ENCODE assay signal across 11 mouse cellular contexts in genomic region chr13:59144321-59144856, GRCm38 (mm10).
A peak's percentile ranks its signal among the peaks of the same experiment; 100 is the strongest.
DNase-seq lines count a peak whose midpoint lies in the region; ATAC-seq and TF ChIP-seq lines count a peak whose summit lies in the region.
"Had no signal": no experiment of that assay in that cellular context is flagged by ENCODE, and none has a peak within 500 bp of the region (broad histone marks: within the 10 kb centered on the region; RNA-seq: fewer than 3 reads in every experiment).

No protein-coding gene starts in this region.

- H3K27me3 ChIP-seq in forebrain, postnatal 0 days (ENCODE audit: insufficient read depth, low read length): no peaks in the 10 kb centered on the region
- H3K27me3 ChIP-seq: heart, embryonic 13.5 days; liver, embryonic 13.5 days had no signal

- no peak overlapping the region for H3K4me3 ChIP-seq in forebrain, postnatal 0 days (ENCODE audit: low read depth, low read length)
- H3K4me3 ChIP-seq: heart, embryonic 13.5 days; liver, embryonic 13.5 days had no signal

- peak overlapping the region; percentile 30 for H3K4me2 ChIP-seq in forebrain, postnatal 0 days (ENCODE audit: low read depth)
- H3K4me2 ChIP-seq: heart, embryonic 13.5 days; liver, embryonic 13.5 days had no signal

- peak overlapping the region; percentile 87 for H3K27ac ChIP-seq in forebrain, postnatal 0 days (ENCODE audit: low read depth, low read length)
- H3K27ac ChIP-seq: heart, embryonic 13.5 days; liver, embryonic 13.5 days had no signal

- WGBS in forebrain, postnatal 0 days: 9% methylated on average over 11 of the region's 11 CpGs

- no peak for TF ChIP-seq CTCF in forebrain, postnatal 0 days (IDR thresholded peaks at IDR 0.05; ENCODE audit: low read depth)

- no peaks in the 10 kb centered on the region for H3K9me3 ChIP-seq in forebrain, postnatal 0 days (ENCODE audit: low read length)
- H3K9me3 ChIP-seq: heart, embryonic 13.5 days; liver, embryonic 13.5 days had no signal

- peaks cover 44% of the 10 kb centered on the region for H3K4me1 ChIP-seq in forebrain, postnatal 0 days (ENCODE audit: insufficient read depth)
- H3K4me1 ChIP-seq: liver, embryonic 13.5 days had no signal

- ATAC-seq in forebrain, postnatal 0 days: peak; percentile 84

- peak overlapping the region; percentile 39; the same call in 1 of the 2 replicates for H3K9ac ChIP-seq in forebrain, postnatal 0 days
- H3K9ac ChIP-seq: heart, embryonic 13.5 days; liver, embryonic 13.5 days had no signal

- DNase-seq in heart, adult 11 months: peak; percentile 67
- DNase-seq in heart, adult 8-10 months (ENCODE audit: low spot score): no peak
- peak; percentile 85 for DNase-seq in forebrain, postnatal 0 days
- peak; percentile 37 to 67 for DNase-seq in left cerebral cortex, adult 8-10 months (ENCODE audit: low spot score in 2 of 2)
- DNase-seq in right cerebral cortex, adult 2 months (ENCODE audit: low spot score in 2 of 2): peak; percentile 44 to 68
- no peak for DNase-seq in heart, adult 18-20 months
- DNase-seq in spleen, adult 12 weeks (ENCODE audit: low spot score): no peak
- DNase-seq in natural killer cell, adult 2 months (ENCODE audit: low spot score in 2 of 2): no peak
- DNase-seq: cerebellum, adult 11 months; liver, embryonic 13.5 days had no signal

- no peaks in the 10 kb centered on the region for H3K36me3 ChIP-seq in forebrain, postnatal 0 days (ENCODE audit: insufficient read depth)
- H3K36me3 ChIP-seq: heart, embryonic 13.5 days; liver, embryonic 13.5 days had no signal

Comparison
In these comparisons a context has a peak if more than half of its experiments do, and no peak if none do; other contexts are left out.
1. DNase-seq: peak in heart, adult 11 months (single experiment), forebrain, postnatal 0 days (single experiment), left cerebral cortex, adult 8-10 months (2 of 2) and right cerebral cortex, adult 2 months (2 of 2); none in heart, adult 8-10 months (single experiment), heart, adult 18-20 months (0 of 2), spleen, adult 12 weeks (single experiment) and natural killer cell, adult 2 months (0 of 2).